Mouse (Mus musculus): Measurements from ENCODE around the gene Gm826. TPM values are rescaled to one million over a fixed set of nuclear protein-coding genes. Genes with fewer than 3 reads are reported as not detected.

Gm826 gene
- polyA plus RNA-seq, 1 experiment from 2014 or later: not detected

DNA sequence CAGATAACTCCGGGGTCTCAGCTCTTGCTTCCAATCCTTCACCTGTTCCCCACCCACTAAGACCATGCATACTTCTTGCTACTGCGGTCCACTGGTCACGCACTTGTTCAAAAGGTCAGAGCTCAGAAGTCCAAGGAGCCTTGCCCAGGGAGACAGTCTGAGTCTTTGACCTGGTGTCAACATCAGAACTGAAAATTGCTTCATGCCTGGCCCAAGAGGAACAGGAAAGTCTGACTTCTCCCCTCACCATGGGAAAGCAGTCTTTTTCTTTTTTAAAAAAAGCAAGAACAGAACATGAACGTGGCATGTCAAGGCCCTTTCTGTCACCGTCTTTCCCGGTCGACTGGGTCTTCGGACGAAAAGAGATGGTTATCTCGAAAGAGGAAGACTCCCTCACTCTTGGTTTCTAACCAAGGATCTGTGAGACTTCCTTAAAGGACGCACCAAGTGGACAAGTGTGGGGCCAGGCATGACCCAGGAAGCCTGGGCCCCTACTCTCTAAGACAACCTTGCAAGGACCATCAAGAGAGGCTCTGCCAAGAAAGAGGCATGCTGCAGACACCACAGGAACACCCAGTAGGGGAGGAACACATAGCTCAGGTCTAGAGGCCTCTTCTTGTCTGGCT, 66.0 kb downstream of the Gm826 start:
- no peak overlapping the region for H3K9ac ChIP-seq (replicated peaks)
- H3K36me3 ChIP-seq: no peaks in the 10 kb centered on the region
- WGBS: 94% methylated on average over 11 of the region's 11 CpGs
- H3K4me2 ChIP-seq: no peak overlapping the region
- H3K4me1 ChIP-seq: no peaks in the 10 kb centered on the region
- no peaks in the 10 kb centered on the region for H3K27me3 ChIP-seq (replicated peaks)
- H3K4me3 ChIP-seq (replicated peaks): no peak overlapping the region
- ATAC-seq (ENCODE audit: low FRiP score): no peak
- H3K9me3 ChIP-seq (replicated peaks): no peaks in the 10 kb centered on the region
- H3K27ac ChIP-seq (replicated peaks): no peak overlapping the region

DNA sequence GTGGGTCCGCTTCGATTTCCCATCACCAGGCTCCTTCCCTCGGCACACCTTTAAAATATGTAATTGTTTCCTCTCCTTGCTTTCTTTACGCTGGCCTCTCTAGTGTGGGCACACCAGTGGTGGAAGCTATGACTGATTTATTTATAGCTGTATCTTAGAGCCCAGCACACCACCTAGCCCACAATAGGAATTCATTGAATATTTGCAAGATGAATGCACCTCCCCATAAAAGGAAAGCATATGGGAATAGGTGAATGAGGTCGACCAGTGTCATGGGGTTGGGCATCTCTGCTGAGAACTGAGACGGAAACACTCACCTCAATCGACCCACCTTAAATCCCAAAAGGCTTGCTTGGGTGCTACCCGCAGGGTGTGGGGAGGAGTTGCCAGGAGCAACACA, 70.1 kb downstream of the Gm826 start:
- H3K36me3 ChIP-seq: no peaks in the 10 kb centered on the region
- no peak overlapping the region for H3K27ac ChIP-seq (replicated peaks)
- no peaks in the 10 kb centered on the region for H3K9me3 ChIP-seq (replicated peaks)
- H3K4me3 ChIP-seq (replicated peaks): no peak overlapping the region
- H3K9ac ChIP-seq (replicated peaks): no peak overlapping the region
- H3K4me2 ChIP-seq: no peak overlapping the region
- no peaks in the 10 kb centered on the region for H3K4me1 ChIP-seq
- WGBS: 88% methylated on average over 8 of the region's 8 CpGs
- no peaks in the 10 kb centered on the region for H3K27me3 ChIP-seq (replicated peaks)
- no peak for ATAC-seq (ENCODE audit: low FRiP score)

DNA sequence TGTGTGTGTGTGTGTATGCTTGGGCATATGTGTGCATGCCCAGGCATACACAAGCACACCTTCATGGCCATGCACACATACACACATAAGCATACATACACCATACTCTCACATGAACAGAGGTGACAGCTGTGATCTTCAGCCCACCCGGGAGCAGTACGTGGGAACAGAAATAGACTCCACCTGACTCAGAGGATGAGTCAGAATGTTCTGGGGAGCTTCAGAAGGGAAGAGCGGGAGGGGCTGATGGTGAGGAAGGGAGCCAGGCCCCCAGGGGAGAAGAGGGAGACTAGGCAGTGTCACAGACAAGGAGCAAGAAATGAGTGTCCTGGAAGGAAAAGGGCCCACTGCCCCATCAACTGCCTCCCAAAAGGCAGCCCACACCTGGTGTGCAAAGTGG, 72.4 kb downstream of the Gm826 start:
- 88% methylated on average over 3 of the region's 3 CpGs for WGBS
- no peaks in the 10 kb centered on the region for H3K36me3 ChIP-seq
- no peak overlapping the region for H3K4me3 ChIP-seq (replicated peaks)
- no peaks in the 10 kb centered on the region for H3K27me3 ChIP-seq (replicated peaks)
- H3K4me2 ChIP-seq: no peak overlapping the region
- no peak for ATAC-seq (ENCODE audit: low FRiP score)
- H3K4me1 ChIP-seq: no peaks in the 10 kb centered on the region
- H3K9ac ChIP-seq (replicated peaks): no peak overlapping the region
- no peaks in the 10 kb centered on the region for H3K9me3 ChIP-seq (replicated peaks)
- no peak overlapping the region for H3K27ac ChIP-seq (replicated peaks)

Other genes starting within 250 kb of the Gm826 start
- gene Mafb, start 32.9 kb upstream of the Gm826 start, polyA plus RNA-seq (2015; fragmentation: Nextera tagmentation; extraction: Ambion mirVana): 20.1 and 22.9 TPM in 2 replicates

Data from neural tube, embryonic 15.5 days (tissue).